8 mouse cellular contexts compared by ENCODE assay signal in the genomic region with DNA sequence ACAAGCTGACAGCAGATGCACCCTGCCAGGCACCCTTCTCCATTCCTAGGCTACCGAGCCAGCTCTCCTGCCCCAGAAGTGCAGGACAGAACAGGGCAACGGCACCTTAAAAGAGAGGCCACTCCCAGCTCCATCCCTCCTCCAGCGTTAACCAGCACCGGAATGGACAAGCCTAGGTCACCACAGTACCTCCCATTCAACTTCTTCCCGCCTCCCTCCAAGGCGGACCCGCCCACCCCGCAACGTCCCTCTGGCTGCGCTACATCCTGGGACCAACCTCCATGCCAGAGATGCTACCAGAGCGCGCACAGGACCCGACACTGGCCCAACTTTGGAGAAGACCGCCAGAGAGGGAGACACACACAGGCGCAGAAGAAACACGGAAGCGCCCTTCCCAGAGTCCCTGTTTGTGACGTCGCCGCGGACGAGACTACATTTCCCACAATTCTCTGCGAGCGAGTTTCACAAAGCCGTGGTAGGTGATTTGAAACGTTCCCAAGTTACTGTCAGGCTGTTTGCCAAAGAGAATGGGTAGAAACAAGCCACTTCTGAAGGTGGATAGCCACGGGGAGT. TPM values are rescaled to one million over a fixed set of nuclear protein-coding genes. Genes with fewer than 3 reads are reported as not detected.
DNase-seq lines count a peak whose midpoint lies in the region; ATAC-seq lines count a peak whose summit lies in the region.

Gene Zfp712, minus strand, starts transcription at position 385 of the 573 bp plus-strand sequence.

- H3K9me3 ChIP-seq in hindbrain, embryonic 15.5 days, result no peaks in the 10 kb centered on the region

- peak within 1 kb of the TSS; percentile 72 for H3K9ac ChIP-seq in hindbrain, embryonic 15.5 days

- under 1% methylated on average over 27 of the region's 27 CpGs for WGBS in hindbrain, embryonic 15.5 days

- DNase-seq in R1 (ENCODE audit: low read depth, low spot score), result peak; percentile 97
- DNase-seq in cerebellum, postnatal 25 days, result peak; percentile 91 to 93
- peak; percentile 92 to 97 for DNase-seq in frontal cortex, postnatal 36 days (ENCODE audit: low spot score in 2 of 2)
- peak; percentile 91 for DNase-seq in left cerebral cortex, adult 11 months (ENCODE audit: low spot score)
- peak; percentile 92 for DNase-seq in lung, postnatal 4 days
- peak; percentile 82 for DNase-seq in retina, postnatal 7 days (ENCODE audit: low read depth, low spot score)
- peak; percentile 79 for DNase-seq in urinary bladder, adult 2 months (ENCODE audit: low spot score)

- H3K4me1 ChIP-seq in hindbrain, embryonic 15.5 days (replicated peaks), result peaks cover 6% of the 10 kb centered on the region

- no peaks in the 10 kb centered on the region for H3K27me3 ChIP-seq in hindbrain, embryonic 15.5 days

- ATAC-seq in hindbrain, embryonic 15.5 days (ENCODE audit: low FRiP score, low read depth), result peak; percentile 96

- peaks cover 8% of the 10 kb centered on the region; the same call in 1 of the 2 replicates for H3K36me3 ChIP-seq in hindbrain, embryonic 15.5 days

- H3K27ac ChIP-seq in hindbrain, embryonic 15.5 days (replicated peaks), result peak within 1 kb of the TSS; percentile 76

- H3K4me3 ChIP-seq in hindbrain, embryonic 15.5 days, result peak within 1 kb of the TSS; percentile 61

- H3K4me2 ChIP-seq in hindbrain, embryonic 15.5 days, result peak within 1 kb of the TSS; percentile 82

RNA-seq across cellular contexts. Expression of gene Zfp712, which starts in this region (rescaled TPM):
- polyA plus RNA-seq in hindbrain, embryonic 15.5 days (2015; fragmentation: Nextera tagmentation; extraction: Ambion mirVana), result 5.7 and 6.7 TPM in 2 replicates
- polyA plus RNA-seq in urinary bladder, adult 2 months (2012; rRNA removed), result 1.4 and 1.5 TPM in 2 replicates

Comparison
In these comparisons a context has a peak if more than half of its experiments do, and no peak if none do; other contexts are left out.
1. Peak in every context shown above with its lines: DNase-seq, ATAC-seq, H3K4me3 ChIP-seq and H3K27ac ChIP-seq.